Mouse (Mus musculus): ENCODE data around the gene Lrrc74a. TPM values are rescaled to one million over a fixed set of nuclear protein-coding genes. Genes with fewer than 3 reads are reported as not detected.

Gene Lrrc74a
- polyA plus RNA-seq, 1 experiment from 2014 or later, result not detected

GRCm38 (mm10) chr12:86790100-86790848, 56.1 kb downstream of the Lrrc74a start:
- Histone ChIP-seq H3K27me3 (replicated peaks; ENCODE audit: control insufficient read depth, insufficient read depth, low read length) (no peaks in the 10 kb centered on the region), H3K4me3 (ENCODE audit: low read depth, low read length) (no peak overlapping the region), H3K4me2 (ENCODE audit: low read length) (no peak overlapping the region), H3K36me3 (ENCODE audit: control insufficient read depth, insufficient read depth, low read length) (no peaks in the 10 kb centered on the region), H3K4me1 (ENCODE audit: control insufficient read depth, insufficient read depth, low read length) (peaks cover 26% of the 10 kb centered on the region), H3K9ac (ENCODE audit: low read length) (no peak overlapping the region), H3K27ac (ENCODE audit: low read depth, low read length) (no peak overlapping the region), H3K9me3 (replicated peaks; ENCODE audit: control insufficient read depth, low read length) (no peaks in the 10 kb centered on the region)
- 27% methylated on average over 6 of the region's 6 CpGs for WGBS
- DNase-seq (ENCODE audit: low spot score), result no peak
- ATAC-seq, result no peak

GRCm38 (mm10) chr12:86790849-86791127, 56.6 kb downstream of the Lrrc74a start:
- Histone ChIP-seq H3K9ac (ENCODE audit: low read length) (no peak overlapping the region), H3K4me1 (ENCODE audit: control insufficient read depth, insufficient read depth, low read length) (peaks cover 26% of the 10 kb centered on the region), H3K36me3 (ENCODE audit: control insufficient read depth, insufficient read depth, low read length) (no peaks in the 10 kb centered on the region), H3K4me2 (ENCODE audit: low read length) (no peak overlapping the region), H3K4me3 (ENCODE audit: low read depth, low read length) (no peak overlapping the region), H3K27me3 (replicated peaks; ENCODE audit: control insufficient read depth, insufficient read depth, low read length) (no peaks in the 10 kb centered on the region), H3K27ac (ENCODE audit: low read depth, low read length) (no peak overlapping the region), H3K9me3 (replicated peaks; ENCODE audit: control insufficient read depth, low read length) (no peaks in the 10 kb centered on the region)
- DNase-seq (ENCODE audit: low spot score) (no peak), ATAC-seq (no peak)
- 20% methylated on average over 2 of the region's 2 CpGs for WGBS

GRCm38 (mm10) chr12:86791987-86792386, 57.8 kb downstream of the Lrrc74a start:
- Histone ChIP-seq H3K36me3 (ENCODE audit: control insufficient read depth, insufficient read depth, low read length) (no peaks in the 10 kb centered on the region), H3K4me3 (ENCODE audit: low read depth, low read length) (no peak overlapping the region), H3K9ac (ENCODE audit: low read length) (no peak overlapping the region), H3K27ac (ENCODE audit: low read depth, low read length) (no peak overlapping the region), H3K4me1 (ENCODE audit: control insufficient read depth, insufficient read depth, low read length) (peaks cover 16% of the 10 kb centered on the region), H3K4me2 (ENCODE audit: low read length) (no peak overlapping the region), H3K27me3 (replicated peaks; ENCODE audit: control insufficient read depth, insufficient read depth, low read length) (no peaks in the 10 kb centered on the region), H3K9me3 (replicated peaks; ENCODE audit: control insufficient read depth, low read length) (no peaks in the 10 kb centered on the region)
- ATAC-seq (no peak), DNase-seq (ENCODE audit: low spot score) (no peak)
- 82% methylated on average over 2 of the region's 2 CpGs for WGBS

GRCm38 (mm10) chr12:86793830-86794229, 59.7 kb downstream of the Lrrc74a start:
- no peak for DNase-seq (ENCODE audit: low spot score)
- H3K27me3 ChIP-seq (replicated peaks; ENCODE audit: control insufficient read depth, insufficient read depth, low read length), result no peaks in the 10 kb centered on the region
- no peaks in the 10 kb centered on the region for H3K9me3 ChIP-seq (replicated peaks; ENCODE audit: control insufficient read depth, low read length)
- WGBS, result 59% methylated on average over 3 of the region's 3 CpGs
- H3K4me1 ChIP-seq (ENCODE audit: control insufficient read depth, insufficient read depth, low read length), result peaks cover 12% of the 10 kb centered on the region
- ATAC-seq, result no peak
- H3K27ac ChIP-seq (ENCODE audit: low read depth, low read length), result no peak overlapping the region
- H3K4me2 ChIP-seq (ENCODE audit: low read length), result no peak overlapping the region
- H3K36me3 ChIP-seq (ENCODE audit: control insufficient read depth, insufficient read depth, low read length), result no peaks in the 10 kb centered on the region
- no peak overlapping the region for H3K9ac ChIP-seq (ENCODE audit: low read length)
- no peak overlapping the region for H3K4me3 ChIP-seq (ENCODE audit: low read depth, low read length)

GRCm38 (mm10) chr12:86794331-86794730, 60.2 kb downstream of the Lrrc74a start:
- Histone ChIP-seq H3K36me3 (ENCODE audit: control insufficient read depth, insufficient read depth, low read length) (no peaks in the 10 kb centered on the region), H3K9me3 (replicated peaks; ENCODE audit: control insufficient read depth, low read length) (no peaks in the 10 kb centered on the region), H3K9ac (ENCODE audit: low read length) (no peak overlapping the region), H3K27ac (ENCODE audit: low read depth, low read length) (no peak overlapping the region), H3K27me3 (replicated peaks; ENCODE audit: control insufficient read depth, insufficient read depth, low read length) (no peaks in the 10 kb centered on the region), H3K4me3 (ENCODE audit: low read depth, low read length) (no peak overlapping the region), H3K4me1 (ENCODE audit: control insufficient read depth, insufficient read depth, low read length) (peaks cover 16% of the 10 kb centered on the region), H3K4me2 (ENCODE audit: low read length) (no peak overlapping the region)
- WGBS, result 93% methylated on average over 11 of the region's 11 CpGs
- DNase-seq (ENCODE audit: low spot score) (no peak), ATAC-seq (no peak)

- H3K9ac ChIP-seq (ENCODE audit: low read length), result no peak overlapping the region
- peak; percentile 33 for ATAC-seq
Measured at GRCm38 (mm10) chr12:86795076-86795837, 61.1 kb downstream of the Lrrc74a start.

GRCm38 (mm10) chr12:86795838-86796232, 61.7 kb downstream of the Lrrc74a start:
- no peaks in the 10 kb centered on the region for H3K9me3 ChIP-seq (replicated peaks; ENCODE audit: control insufficient read depth, low read length)
- no peak overlapping the region for H3K9ac ChIP-seq (ENCODE audit: low read length)
- H3K4me2 ChIP-seq (ENCODE audit: low read length), result no peak overlapping the region
- ATAC-seq (peak; percentile 57), DNase-seq (ENCODE audit: low spot score) (peak; percentile 95)
- no peak overlapping the region for H3K4me3 ChIP-seq (ENCODE audit: low read depth, low read length)
- H3K27me3 ChIP-seq (replicated peaks; ENCODE audit: control insufficient read depth, insufficient read depth, low read length), result no peaks in the 10 kb centered on the region
- peak overlapping the region; percentile 40; the same call in 1 of the 2 replicates for H3K27ac ChIP-seq (ENCODE audit: low read depth, low read length)
- WGBS, result 3% methylated on average over 4 of the region's 4 CpGs
- peaks cover 15% of the 10 kb centered on the region for H3K4me1 ChIP-seq (ENCODE audit: control insufficient read depth, insufficient read depth, low read length)
- H3K36me3 ChIP-seq (ENCODE audit: control insufficient read depth, insufficient read depth, low read length), result no peaks in the 10 kb centered on the region

More at GRCm38 (mm10) chr12:86795076-86795837, 61.1 kb downstream of the Lrrc74a start:
- 51% methylated on average over 7 of the region's 7 CpGs for WGBS
- Histone ChIP-seq H3K4me2 (ENCODE audit: low read length) (no peak overlapping the region), H3K4me3 (ENCODE audit: low read depth, low read length) (no peak overlapping the region), H3K27me3 (replicated peaks; ENCODE audit: control insufficient read depth, insufficient read depth, low read length) (no peaks in the 10 kb centered on the region), H3K9me3 (replicated peaks; ENCODE audit: control insufficient read depth, low read length) (no peaks in the 10 kb centered on the region), H3K4me1 (ENCODE audit: control insufficient read depth, insufficient read depth, low read length) (peaks cover 16% of the 10 kb centered on the region), H3K27ac (ENCODE audit: low read depth, low read length) (peak overlapping the region; percentile 40; the same call in 1 of the 2 replicates), H3K36me3 (ENCODE audit: control insufficient read depth, insufficient read depth, low read length) (no peaks in the 10 kb centered on the region)
- DNase-seq (ENCODE audit: low spot score), result no peak

- Histone ChIP-seq H3K4me1 (ENCODE audit: control insufficient read depth, insufficient read depth, low read length) (peaks cover 20% of the 10 kb centered on the region), H3K4me2 (ENCODE audit: low read length) (no peak overlapping the region), H3K27me3 (replicated peaks; ENCODE audit: control insufficient read depth, insufficient read depth, low read length) (no peaks in the 10 kb centered on the region), H3K9ac (ENCODE audit: low read length) (no peak overlapping the region), H3K9me3 (replicated peaks; ENCODE audit: control insufficient read depth, low read length) (no peaks in the 10 kb centered on the region), H3K4me3 (ENCODE audit: low read depth, low read length) (no peak overlapping the region), H3K27ac (ENCODE audit: low read depth, low read length) (peak overlapping the region; percentile 48; the same call in 1 of the 2 replicates), H3K36me3 (ENCODE audit: control insufficient read depth, insufficient read depth, low read length) (no peaks in the 10 kb centered on the region)
- WGBS, result 78% methylated on average over 3 of the region's 3 CpGs
- DNase-seq (ENCODE audit: low spot score), result no peak
- ATAC-seq, result no peak
Measured at GRCm38 (mm10) chr12:86796351-86796750, 62.2 kb downstream of the Lrrc74a start.

- WGBS, result 97% methylated on average over 4 of the region's 4 CpGs
- DNase-seq (ENCODE audit: low spot score) (no peak), ATAC-seq (no peak)
- no peaks in the 10 kb centered on the region for H3K27me3 ChIP-seq (replicated peaks; ENCODE audit: control insufficient read depth, insufficient read depth, low read length)
- H3K36me3 ChIP-seq (ENCODE audit: control insufficient read depth, insufficient read depth, low read length), result no peaks in the 10 kb centered on the region
- no peaks in the 10 kb centered on the region for H3K9me3 ChIP-seq (replicated peaks; ENCODE audit: control insufficient read depth, low read length)
- no peak overlapping the region for H3K4me2 ChIP-seq (ENCODE audit: low read length)
- H3K9ac ChIP-seq (ENCODE audit: low read length), result no peak overlapping the region
- H3K4me3 ChIP-seq (ENCODE audit: low read depth, low read length), result no peak overlapping the region
- no peak overlapping the region for H3K27ac ChIP-seq (ENCODE audit: low read depth, low read length)
- H3K4me1 ChIP-seq (ENCODE audit: control insufficient read depth, insufficient read depth, low read length), result peaks cover 35% of the 10 kb centered on the region
Measured at GRCm38 (mm10) chr12:86797771-86798170, 63.6 kb downstream of the Lrrc74a start.

Measured in forebrain, embryonic 14.5 days (tissue).